Mouse (Mus musculus) G1E (cell line): Measurements from ENCODE around the gene Anapc13.

ENCODE experiments used
- CTCF ChIP-seq: IDR thresholded peaks from 2 replicates; pipeline ENCODE4 v1.5.1; 2012; ENCODE audit warnings: low read depth, low read length, inconsistent platforms, mixed read lengths
- GATA1 ChIP-seq: IDR thresholded peaks from 2 replicates; pipeline ENCODE4 v1.6.1; 2012; ENCODE audit warnings: borderline replicate concordance, low read length, inconsistent platforms, mixed read lengths
- POLR2AphosphoS5 ChIP-seq: IDR thresholded peaks from 2 replicates; pipeline ENCODE4 v1.6.1; 2012; ENCODE audit warnings: low read depth, low read length, inconsistent platforms; ENCODE audit not compliant: insufficient replicate concordance
- TAL1 ChIP-seq: conservative IDR thresholded peaks from 2 replicates; pipeline ENCODE4 v1.6.1; 2012; ENCODE audit warnings: low read depth, low read length, inconsistent platforms, mixed read lengths

- TF ChIP-seq CTCF (no peak), GATA1 (no peak), POLR2AphosphoS5 (no peak), TAL1 (no peak)
Observed at GRCm38 (mm10) chr9:102622876-102623275, 3.2 kb upstream of the Anapc13 start.
